Mouse (Mus musculus) MEL (cell line): Measurements from ENCODE around the gene Tmem107. TPM values are rescaled to one million over a fixed set of nuclear protein-coding genes. Genes with fewer than 3 reads are reported as not detected.

Experiments used
- DNase-seq: peaks from one replicate; pipeline ENCODE4 v3.0.0; 2011; ENCODE audit warnings: low read depth, low spot score
- H3K27ac ChIP-seq: 2 replicates; pipeline ENCODE4 v1.5.1; 2012; ENCODE audit warnings: low read depth, mild to moderate bottlenecking, control low read depth, low read length, moderate library complexity; ENCODE audit not compliant: control insufficient read depth
- H3K27me3 ChIP-seq, 2 experiments: fragments of 150-350 bp in 1 of 2; sonication (generic) in 1 of 2; 2 replicates each; pipeline ENCODE4 v1.6.1; 2012; ENCODE audit warnings: low read length in 2 of 2, mild to moderate bottlenecking in 2 of 2, improper control_type of control experiment in 1 of 2, moderate library complexity in 1 of 2; ENCODE audit not compliant: insufficient read depth in 2 of 2, control insufficient read depth in 1 of 2
- H3K36me3 ChIP-seq, 2 experiments: 2 replicates each; pipeline ENCODE4 v1.6.1; 2012 to 2014; ENCODE audit warnings: low read length in 2 of 2, improper control_type of control experiment in 1 of 2, inconsistent platforms in 1 of 2, mild to moderate bottlenecking in 1 of 2; ENCODE audit not compliant: insufficient read depth in 2 of 2, control insufficient read depth in 1 of 2
- H3K4me1 ChIP-seq, 2 experiments: fragments of 150-350 bp in 1 of 2; sonication (generic) in 1 of 2; 2 replicates each; pipeline ENCODE4 v1.6.1; 2012; ENCODE audit warnings: low read length in 2 of 2, improper control_type of control experiment in 1 of 2, mild to moderate bottlenecking in 1 of 2; ENCODE audit not compliant: insufficient read depth in 2 of 2, control insufficient read depth in 1 of 2
- H3K4me3 ChIP-seq, 2 experiments: fragments of 150-350 bp in 1 of 2; sonication (generic) in 1 of 2; 2 replicates each; pipeline ENCODE4 v1.5.1; 2012; ENCODE audit warnings: low read depth in 2 of 2, low read length in 2 of 2, mild to moderate bottlenecking in 2 of 2, moderate library complexity in 2 of 2, control low read depth in 1 of 2, improper control_type of control experiment in 1 of 2; ENCODE audit not compliant: control insufficient read depth in 1 of 2, insufficient read depth in 1 of 2
- H3K79me2 ChIP-seq: 2 replicates; pipeline ENCODE4 v1.6.1; 2012; ENCODE audit warnings: mild to moderate bottlenecking, low read length, moderate library complexity; ENCODE audit not compliant: control insufficient read depth, poor library complexity, insufficient read depth
- H3K9ac ChIP-seq: 2 replicates; pipeline ENCODE4 v1.6.1; 2012; ENCODE audit warnings: low read depth, mild to moderate bottlenecking, control low read depth, low read length, moderate library complexity; ENCODE audit not compliant: control insufficient read depth, poor library complexity, severe bottlenecking
- H3K9me3 ChIP-seq: fragments of 150-350 bp; sonication (generic); replicated peaks from 2 replicates; pipeline ENCODE4 v1.6.1; 2012; ENCODE audit warnings: mild to moderate bottlenecking, low read length, improper control_type of control experiment, moderate library complexity; ENCODE audit not compliant: insufficient read depth
- CHD1 ChIP-seq: IDR thresholded peaks from 2 replicates; pipeline ENCODE4 v1.6.1; 2012; ENCODE audit warnings: low read depth, mild to moderate bottlenecking, inconsistent platforms, low read length, improper control_type of control experiment
- CHD2 ChIP-seq: IDR thresholded peaks from 2 replicates; pipeline ENCODE4 v1.6.1; 2011; ENCODE audit warnings: low read length, improper control_type of control experiment
- EP300 ChIP-seq, 2 experiments: IDR thresholded peaks; 2 replicates each; pipeline ENCODE4 v1.6.1; 2011; ENCODE audit warnings: improper control_type of control experiment in 2 of 2, low read length in 2 of 2, low read depth in 1 of 2, mild to moderate bottlenecking in 1 of 2
- ETS1 ChIP-seq: IDR thresholded peaks from 2 replicates; pipeline ENCODE4 v1.6.1; 2012; ENCODE audit warnings: low read depth, mild to moderate bottlenecking, inconsistent platforms, low read length, improper control_type of control experiment, moderate library complexity
- GABPA ChIP-seq: IDR thresholded peaks from 2 replicates; pipeline ENCODE4 v1.6.1; 2012; ENCODE audit warnings: low read depth, mild to moderate bottlenecking, inconsistent platforms, low read length, improper control_type of control experiment, moderate library complexity
- GATA1 ChIP-seq: IDR thresholded peaks from 2 replicates; pipeline ENCODE4 v1.6.1; 2011; ENCODE audit warnings: low read depth, low read length, improper control_type of control experiment
- HCFC1 ChIP-seq: IDR thresholded peaks from 2 replicates; pipeline ENCODE4 v1.6.1; 2012; ENCODE audit warnings: low read depth, mild to moderate bottlenecking, inconsistent platforms, low read length, improper control_type of control experiment, moderate library complexity
- KAT2A ChIP-seq: conservative IDR thresholded peaks from 2 replicates; pipeline ENCODE4 v1.6.1; 2012; ENCODE audit warnings: low read depth, low read length, improper control_type of control experiment, inconsistent platforms
- MAFK ChIP-seq: IDR thresholded peaks from 2 replicates; pipeline ENCODE4 v1.6.1; 2011; ENCODE audit warnings: low read depth, mild to moderate bottlenecking, low read length, improper control_type of control experiment, borderline replicate concordance
- MAX ChIP-seq: IDR thresholded peaks from 2 replicates; pipeline ENCODE4 v1.6.1; 2011; ENCODE audit warnings: low read length, improper control_type of control experiment
- MAZ ChIP-seq: IDR thresholded peaks from 2 replicates; pipeline ENCODE4 v1.6.1; 2012; ENCODE audit warnings: low read depth, mild to moderate bottlenecking, inconsistent platforms, low read length, improper control_type of control experiment
- MEF2A ChIP-seq: IDR thresholded peaks from 2 replicates; pipeline ENCODE4 v1.6.1; 2014; ENCODE audit warnings: low read depth, mild to moderate bottlenecking, inconsistent platforms, low read length, improper control_type of control experiment; ENCODE audit not compliant: poor library complexity, insufficient replicate concordance, severe bottlenecking; ENCODE audit errors: extremely low read depth
- MXI1 ChIP-seq: IDR thresholded peaks from 2 replicates; pipeline ENCODE4 v1.6.1; 2011; ENCODE audit warnings: mild to moderate bottlenecking, low read depth, low read length, improper control_type of control experiment
- MYC ChIP-seq: IDR thresholded peaks from 2 replicates; pipeline ENCODE4 v1.6.1; 2011; ENCODE audit warnings: low read depth, mild to moderate bottlenecking, low read length, improper control_type of control experiment, moderate library complexity
- NELFE ChIP-seq: IDR thresholded peaks from 2 replicates; pipeline ENCODE4 v1.6.1; 2011; ENCODE audit warnings: low read depth, low read length, improper control_type of control experiment
- NRF1 ChIP-seq: IDR thresholded peaks from 2 replicates; pipeline ENCODE4 v1.6.1; 2014; ENCODE audit warnings: low read depth, mild to moderate bottlenecking, inconsistent platforms, low read length, improper control_type of control experiment, moderate library complexity; ENCODE audit not compliant: poor library complexity, insufficient read depth, severe bottlenecking
- POLR2AphosphoS2 ChIP-seq: IDR thresholded peaks from 2 replicates; pipeline ENCODE4 v1.6.1; 2011; ENCODE audit warnings: low read length, improper control_type of control experiment
- RAD21 ChIP-seq: IDR thresholded peaks from 2 replicates; pipeline ENCODE4 v1.6.1; 2011; ENCODE audit warnings: mild to moderate bottlenecking, low read depth, low read length, improper control_type of control experiment
- RCOR1 ChIP-seq: IDR thresholded peaks from 2 replicates; pipeline ENCODE4 v1.6.1; 2012; ENCODE audit warnings: low read depth, mild to moderate bottlenecking, inconsistent platforms, low read length, improper control_type of control experiment
- SIN3A ChIP-seq: IDR thresholded peaks from 2 replicates; pipeline ENCODE4 v1.6.1; 2012; ENCODE audit warnings: low read length, improper control_type of control experiment, inconsistent platforms
- SMC3 ChIP-seq: IDR thresholded peaks from 2 replicates; pipeline ENCODE4 v1.6.1; 2011; ENCODE audit warnings: low read depth, low read length, improper control_type of control experiment
- TAL1 ChIP-seq: IDR thresholded peaks from 2 replicates; pipeline ENCODE4 v1.6.1; 2012; ENCODE audit warnings: mild to moderate bottlenecking, inconsistent platforms, low read length, moderate library complexity, mixed read lengths
- TBP ChIP-seq: IDR thresholded peaks from 2 replicates; pipeline ENCODE4 v1.8.0; 2011; ENCODE audit warnings: low read depth, low read length, improper control_type of control experiment
- TCF12 ChIP-seq: IDR thresholded peaks from 2 replicates; pipeline ENCODE4 v1.6.1; 2014; ENCODE audit warnings: low read depth, mild to moderate bottlenecking, inconsistent platforms, low read length, improper control_type of control experiment, moderate library complexity
- UBTF ChIP-seq: IDR thresholded peaks from 2 replicates; pipeline ENCODE4 v1.6.1; 2012; ENCODE audit warnings: low read depth, mild to moderate bottlenecking, inconsistent platforms, low read length, improper control_type of control experiment, moderate library complexity, borderline replicate concordance; ENCODE audit not compliant: insufficient read depth
- USF1 ChIP-seq: IDR thresholded peaks from 2 replicates; pipeline ENCODE4 v1.6.1; 2014; ENCODE audit warnings: low read depth, mild to moderate bottlenecking, inconsistent platforms, low read length, improper control_type of control experiment, moderate library complexity
- USF2 ChIP-seq, 2 experiments: IDR thresholded peaks; 2 replicates each; pipeline ENCODE4 v1.6.1; 2011 to 2012; ENCODE audit warnings: improper control_type of control experiment in 2 of 2, low read length in 2 of 2, borderline replicate concordance in 1 of 2, inconsistent platforms in 1 of 2, low read depth in 1 of 2, mild to moderate bottlenecking in 1 of 2; ENCODE audit not compliant: insufficient read depth in 1 of 2
- ZC3H11A ChIP-seq: IDR thresholded peaks from 2 replicates; pipeline ENCODE4 v1.6.1; 2012; ENCODE audit warnings: low read depth, mild to moderate bottlenecking, inconsistent platforms, low read length, improper control_type of control experiment
- ZKSCAN1 ChIP-seq: IDR thresholded peaks from 2 replicates; pipeline ENCODE4 v1.6.1; 2012; ENCODE audit warnings: low read depth, mild to moderate bottlenecking, inconsistent platforms, low read length, improper control_type of control experiment, moderate library complexity
- ZMIZ1 ChIP-seq: IDR thresholded peaks from 2 replicates; pipeline ENCODE4 v1.6.1; 2012; ENCODE audit warnings: low read depth, mild to moderate bottlenecking, inconsistent platforms, low read length, improper control_type of control experiment, moderate library complexity
- ZNF384 ChIP-seq: IDR thresholded peaks from 2 replicates; pipeline ENCODE4 v1.6.1; 2012; ENCODE audit warnings: low read depth, mild to moderate bottlenecking, inconsistent platforms, low read length, improper control_type of control experiment
- polyA plus RNA-seq, 2 experiments: library from polyadenylated mRNA; stranded (reverse) in 1 of 2; unstranded in 1 of 2; fragments of >175 nt in 1 of 2; fragments of >200 nt in 1 of 2; gene quantifications; 2 replicates each; pipeline versions ENCODE4 v1.2.1 to v1.2.4; 2012; ENCODE audit warnings: low replicate concordance in 2 of 2, low read depth in 1 of 2; ENCODE audit not compliant: insufficient read length in 2 of 2, insufficient read depth in 1 of 2, missing spikeins in 1 of 2
- total RNA-seq: library from RNA; depleted of rRNA; stranded (reverse); fragments of 300-350 nt; gene quantifications from 2 replicates; pipeline ENCODE4 v1.2.3, GENCODE M21; 2012

Gene Tmem107
- total and polyA plus RNA-seq, 3 experiments = 47.0 to 79.5 TPM; not detected in 1

DNA sequence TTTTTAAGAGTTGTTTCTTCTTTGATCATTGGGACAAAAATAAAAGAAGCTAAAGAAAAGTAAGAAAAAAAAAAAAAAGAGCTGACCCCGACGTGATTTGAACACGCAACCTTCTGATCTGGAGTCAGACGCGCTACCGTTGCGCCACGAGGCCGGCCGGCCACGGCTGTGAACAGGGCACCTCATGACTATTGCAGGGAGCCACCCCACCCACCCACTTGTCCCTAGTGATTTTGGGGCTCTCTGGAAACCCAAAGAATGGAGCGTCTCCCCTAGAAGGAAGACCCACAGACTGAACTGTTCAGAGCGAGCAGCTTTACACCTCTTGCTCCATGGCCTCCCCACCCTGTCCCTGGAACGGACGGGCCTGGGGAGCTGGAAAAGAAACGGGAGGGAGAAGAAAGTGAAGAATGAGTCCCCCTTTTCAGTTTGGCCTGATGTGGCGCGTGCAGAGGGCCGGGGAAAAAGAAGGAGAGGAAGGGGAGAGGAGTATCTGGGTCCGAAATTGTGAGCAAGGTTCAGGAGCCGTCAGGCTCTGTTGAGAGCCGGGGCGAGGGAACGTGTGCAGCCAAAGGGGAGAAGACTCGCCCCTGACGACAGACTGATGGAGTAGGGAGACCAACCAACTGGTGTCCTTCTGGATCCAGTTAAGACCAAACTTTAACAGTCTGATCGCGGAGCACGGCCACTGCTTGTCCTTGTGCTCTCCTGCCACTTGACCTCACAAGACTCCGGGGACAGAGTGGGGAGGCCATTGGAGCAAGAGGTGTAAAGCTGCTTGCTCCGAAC, 7.0 kb upstream of the Tmem107 start (continued):
- TF ChIP-seq ZMIZ1 = no peak
- no peak for TF ChIP-seq SMC3
- TF ChIP-seq GATA1 = no peak; the same call in 1 of the 2 replicates
- TF ChIP-seq GABPA = no peak
- TF ChIP-seq USF2 (IDR thresholded peaks at IDR 0.05; ENCODE audit: borderline replicate concordance in 1 of 2, insufficient read depth in 1 of 2, low read depth in 1 of 2, low read length in 2 of 2) = no peak
- no peak; the same call in 1 of the 2 replicates for TF ChIP-seq CHD1
- TF ChIP-seq MAFK = 0 out of 2 replicates have a peak, but pooled peaks have one; percentile 71
- peak; percentile 98 for TF ChIP-seq ZNF384
- TF ChIP-seq UBTF = no peak
- TF ChIP-seq RCOR1 = no peak
- 0 out of 2 replicates have a peak, but pooled peaks have one; percentile 29 for TF ChIP-seq NELFE
- TF ChIP-seq MEF2A = no peak
- peak; percentile 38; the same call in 1 of the 2 replicates for TF ChIP-seq HCFC1
- TF ChIP-seq ZKSCAN1 = no peak

DNA sequence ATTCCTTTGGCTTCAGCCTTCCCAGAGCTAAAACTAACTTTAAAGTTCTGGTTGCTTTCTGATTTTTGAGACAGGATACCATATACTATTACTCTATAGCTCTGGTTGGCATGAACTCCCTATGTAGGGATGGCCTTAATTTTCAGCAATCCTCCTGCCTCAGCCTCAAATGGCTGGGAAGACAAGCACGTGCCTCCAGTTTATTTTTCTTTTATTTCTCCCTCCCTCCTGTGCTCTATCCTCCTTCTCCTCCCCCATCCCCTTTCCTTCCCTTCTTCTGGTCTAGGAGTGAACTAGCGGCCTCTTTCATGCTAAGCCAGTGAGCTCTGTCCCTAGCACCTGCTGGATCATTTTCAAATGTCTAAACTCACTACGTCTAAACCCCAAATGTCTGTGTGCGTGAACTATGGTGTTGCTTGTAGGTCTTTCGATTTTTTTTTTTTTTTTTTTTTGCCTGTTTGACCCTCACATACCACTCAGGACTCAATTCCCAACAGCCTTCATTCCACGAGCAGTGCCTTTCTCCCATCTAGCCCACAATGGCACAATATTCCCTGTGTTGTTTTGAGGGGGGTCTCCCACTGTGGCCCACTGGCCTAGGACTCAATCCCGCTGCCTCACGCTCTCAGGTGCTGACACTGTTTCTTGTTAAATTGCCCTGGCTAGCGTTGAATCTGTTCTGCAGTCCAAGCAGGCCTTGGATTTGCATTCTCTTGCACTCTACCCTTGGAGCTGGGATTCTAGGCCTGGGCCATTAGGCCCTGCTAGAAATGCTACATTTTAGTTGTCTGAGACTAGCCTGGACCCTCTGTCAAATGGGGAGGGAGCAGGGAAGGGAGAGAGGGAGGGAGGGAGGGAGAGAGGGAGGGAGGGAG, 6.1 kb upstream of the Tmem107 start:
- peak overlapping the region; percentile 70 for H3K9ac ChIP-seq
- peak overlapping the region; percentile 17 for H3K27ac ChIP-seq
- DNase-seq = peak; percentile 70
- H3K27me3 ChIP-seq = no peaks in the 10 kb centered on the region
- H3K4me3 ChIP-seq = peak overlapping the region; percentile 44 to 84
- H3K9me3 ChIP-seq = no peaks in the 10 kb centered on the region
- peaks cover 0 to 5% of the 10 kb centered on the region in 2 experiments; a peak in 1 of 4 replicates for H3K36me3 ChIP-seq
- H3K4me1 ChIP-seq = peaks cover 0 to 6% of the 10 kb centered on the region in 2 experiments; a peak in 2 of 4 replicates
- peaks cover 10% of the 10 kb centered on the region; the same call in 1 of the 2 replicates for H3K79me2 ChIP-seq
- TF ChIP-seq NRF1 (no peak), KAT2A (no peak), ETS1 (no peak), POLR2AphosphoS2 (no peak), MAZ (peak; percentile 4; the same call in 1 of the 2 replicates), RAD21 (no peak), ZC3H11A (no peak), EP300 (IDR thresholded peaks at IDR 0.05; ENCODE audit: low read depth in 1 of 2, low read length in 2 of 2) (no peak), GATA1 (no peak), TCF12 (no peak), NELFE (no peak), MYC (0 out of 2 replicates have a peak, but pooled peaks have one; percentile 58), TBP (0 out of 2 replicates have a peak, but pooled peaks have one; percentile 32), USF1 (0 out of 2 replicates have a peak, but pooled peaks have one; percentile 25), SIN3A (no peak; the same call in 1 of the 2 replicates), MXI1 (0 out of 2 replicates have a peak, but pooled peaks have one; percentile 16), GABPA (no peak), RCOR1 (no peak), TAL1 (no peak), MAX (peak; percentile 85), CHD2 (no peak), ZMIZ1 (no peak)
